Mouse (Mus musculus): Measurements from ENCODE around the gene Cnnm2.
A peak's percentile ranks its signal among the peaks of the same experiment; 100 is the strongest.

DNA sequence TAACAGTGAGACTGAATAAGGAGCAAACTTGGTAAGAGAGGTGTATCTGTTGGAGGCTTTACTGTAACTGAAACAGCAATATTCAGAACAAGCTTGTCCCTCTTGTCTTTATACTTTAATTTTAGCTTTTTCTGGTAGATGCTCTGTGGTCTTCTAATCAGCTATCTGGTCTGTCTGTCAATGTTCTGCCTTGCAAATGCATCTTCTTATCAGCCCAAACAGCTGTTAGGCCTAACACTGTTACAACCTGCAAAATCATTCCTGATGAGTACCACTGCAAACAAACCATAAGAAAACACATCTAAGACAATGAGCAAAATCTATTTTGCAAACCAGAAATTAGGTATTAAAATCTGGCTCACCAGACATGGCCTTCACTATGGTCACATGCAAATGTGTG, 144.0 kb downstream of the Cnnm2 start:
- TF ChIP-seq CTCF (IDR thresholded peaks at IDR 0.05; ENCODE audit: low read depth, low read length) (no peak), GATA1 (IDR thresholded peaks at IDR 0.05; ENCODE audit: borderline replicate concordance, low read length) (no peak), POLR2AphosphoS5 (IDR thresholded peaks at IDR 0.05; ENCODE audit: insufficient replicate concordance, low read depth, low read length) (no peak), TAL1 (conservative IDR thresholded peaks at IDR 0.05; ENCODE audit: low read depth, low read length) (peak; percentile 97), GATA2 (IDR thresholded peaks at IDR 0.05; ENCODE audit: borderline replicate concordance, low read depth, low read length) (no peak)
